Mouse (Mus musculus) E14TG2a.4 (cell line): ENCODE measurements around the gene Arhgef3.

ENCODE experiments used
- CTCF ChIP-seq: conservative IDR thresholded peaks from 2 replicates; pipeline ENCODE4 v1.5.1; 2014; ENCODE audit warnings: low read length
- NANOG ChIP-seq: IDR thresholded peaks from 2 replicates; pipeline ENCODE4 v1.6.1; 2014; ENCODE audit warnings: borderline replicate concordance, low read length, mixed read lengths
- POU5F1 ChIP-seq: IDR thresholded peaks from 2 replicates; pipeline ENCODE4 v1.6.1; 2014; ENCODE audit warnings: low read length, borderline replicate concordance

DNA sequence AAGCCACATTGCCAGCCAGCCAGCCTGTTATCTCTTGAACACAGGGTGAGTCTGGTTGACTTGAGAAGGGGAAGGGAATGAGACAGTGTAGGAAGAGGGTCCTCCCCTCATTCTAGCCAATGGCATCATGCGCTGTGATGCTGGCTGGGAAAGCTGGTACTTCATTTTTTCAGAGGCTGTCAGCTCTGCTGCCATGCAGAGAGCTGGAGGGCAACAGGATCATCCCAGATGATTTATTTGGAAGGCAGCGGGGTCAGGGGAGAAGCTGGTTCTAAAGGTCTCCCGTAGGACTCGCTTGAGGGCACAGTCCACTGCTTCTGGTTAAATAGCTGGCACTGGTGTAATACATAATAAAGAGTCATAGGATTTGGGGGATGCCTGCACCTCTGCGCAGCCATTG, 3.8 kb downstream of the Arhgef3 start:
- TF ChIP-seq CTCF (no peak), NANOG (no peak), POU5F1 (no peak)
